Mouse (Mus musculus) gastrocnemius, adult 18-20 months (tissue): ENCODE results near the gene 4933427D14Rik. TPM values are rescaled to one million over a fixed set of nuclear protein-coding genes. Genes with fewer than 3 reads are reported as not detected.

ENCODE experiments used
- DNase-seq: peaks from one replicate; pipeline ENCODE4 v3.0.0; 2021; ENCODE audit warnings: low spot score
- total RNA-seq, 2 experiments: library from RNA; stranded (reverse); gene quantifications; 2 replicates each; pipeline ENCODE4 v1.2.3; 2021

The 4933427D14Rik gene
- total RNA-seq, 2 experiments from 2014 or later = 0.83 to 1.0 TPM

GRCm38 (mm10) chr11:72110726-72111125, 96.5 kb downstream of the 4933427D14Rik start:
- no peak for DNase-seq

- DNase-seq = no peak
Observed at GRCm38 (mm10) chr11:72104223-72104622, 103.0 kb downstream of the 4933427D14Rik start.

Other genes starting within 250 kb of the 4933427D14Rik start
- not detected for gene Aipl1, start 169.9 kb downstream of the 4933427D14Rik start, total RNA-seq
- gene Pimreg, start 165.4 kb downstream of the 4933427D14Rik start, total RNA-seq = not detected
- 1 to 10 TPM; 2.0 to 2.3 TPM for gene Pitpnm3, start 71.7 kb downstream of the 4933427D14Rik start, total RNA-seq
- gene Gm43951, start 619 bp downstream of the 4933427D14Rik start, total RNA-seq = under 1 TPM; 0.09 to 0.17 TPM
- gene Txndc17, start 88 bp upstream of the 4933427D14Rik start, total RNA-seq = 10 to 100 TPM; 31.7 to 34.4 TPM
- gene Med31, start 8.1 kb upstream of the 4933427D14Rik start, total RNA-seq = 1 to 10 TPM; 6.9 to 7.1 TPM
- gene Slc13a5, start 59.8 kb upstream of the 4933427D14Rik start, total RNA-seq = not detected
- gene Xaf1, start 94.2 kb upstream of the 4933427D14Rik start, total RNA-seq = 1 to 10 TPM; 2.3 to 2.8 TPM
- gene Fbxo39, start 107.0 kb upstream of the 4933427D14Rik start, total RNA-seq = not detected
- gene Tekt1, start 155.0 kb upstream of the 4933427D14Rik start, total RNA-seq = 1 to 10 TPM; 1.6 to 3.4 TPM
- 100 to 1,000 TPM; 311 to 327 TPM for gene Smtnl2, start 204.3 kb upstream of the 4933427D14Rik start, total RNA-seq
- 1 to 10 TPM; 2.1 to 2.3 TPM for gene Ggt6, start 228.1 kb upstream of the 4933427D14Rik start, total RNA-seq
- 10 to 100 TPM; 54.7 to 63.3 TPM for gene Mybbp1a, start 233.9 kb upstream of the 4933427D14Rik start, total RNA-seq